Mouse (Mus musculus): Measurements from ENCODE around the gene Acvr1b. TPM values are rescaled to one million over a fixed set of nuclear protein-coding genes. Genes with fewer than 3 reads are reported as not detected.

Gene Acvr1b
- polyA plus RNA-seq, 1 experiment from 2014 or later, result 14.3 TPM

DNA sequence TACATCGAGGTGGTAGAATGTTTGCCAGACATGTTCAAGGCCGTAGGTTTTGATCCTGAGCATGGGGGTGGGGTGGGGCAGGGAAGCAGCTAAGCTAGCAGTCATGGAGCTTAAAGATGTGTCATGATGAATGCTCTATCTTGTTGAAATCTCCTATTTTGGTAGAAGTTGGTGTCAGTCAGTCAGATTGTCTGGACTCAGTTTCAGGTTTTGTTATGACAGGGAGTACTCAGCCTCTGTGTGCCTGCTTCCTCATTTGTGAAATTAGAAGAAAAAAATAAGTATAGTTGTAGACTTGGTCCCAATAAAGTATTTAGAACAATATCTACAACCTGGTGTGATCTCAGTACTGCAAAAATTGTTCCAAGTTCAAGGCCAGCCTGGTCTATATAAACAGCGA is 35.2 kb upstream of the Acvr1b start:
- Histone ChIP-seq H3K4me1 (peaks cover 28% of the 10 kb centered on the region), H3K9ac (no peak overlapping the region), H3K27ac (no peak overlapping the region), H3K4me2 (no peak overlapping the region), H3K27me3 (peaks cover 7% of the 10 kb centered on the region; the same call in 1 of the 2 replicates), H3K4me3 (no peak overlapping the region), H3K9me3 (replicated peaks) (no peaks in the 10 kb centered on the region), H3K36me3 (ENCODE audit: poor library complexity, severe bottlenecking) (no peaks in the 10 kb centered on the region)
- WGBS, result 84% methylated on average over 3 of the region's 3 CpGs
- ATAC-seq, result no peak

DNA sequence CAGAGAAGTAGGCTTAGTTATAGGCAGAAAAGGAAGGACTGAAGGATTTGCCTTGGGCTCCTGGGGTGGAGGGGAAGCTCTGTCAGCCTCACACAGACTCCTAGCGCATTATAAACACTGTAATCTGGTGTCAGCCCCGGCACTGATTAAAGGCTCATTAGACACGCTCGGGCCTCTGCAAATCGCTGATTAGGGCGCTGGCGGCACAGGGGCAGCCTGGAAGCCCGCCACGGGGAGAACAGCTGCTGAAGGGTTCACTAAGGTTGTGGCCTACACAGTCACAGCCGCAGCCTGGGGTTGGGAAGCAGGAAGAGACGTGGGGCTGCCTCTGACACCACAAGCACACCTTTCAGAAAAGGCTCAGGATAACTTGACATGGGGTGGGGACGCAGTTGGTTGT is 34.0 kb upstream of the Acvr1b start:
- peak; percentile 31; the same call in 1 of the 2 replicates for ATAC-seq
- Histone ChIP-seq H3K27ac (peak overlapping the region; percentile 52), H3K4me1 (peaks cover 31% of the 10 kb centered on the region), H3K36me3 (ENCODE audit: poor library complexity, severe bottlenecking) (no peaks in the 10 kb centered on the region), H3K27me3 (peaks cover 7% of the 10 kb centered on the region; the same call in 1 of the 2 replicates), H3K9ac (no peak overlapping the region; the same call in 1 of the 2 replicates), H3K4me2 (no peak overlapping the region), H3K9me3 (replicated peaks) (no peaks in the 10 kb centered on the region), H3K4me3 (no peak overlapping the region)
- 8% methylated on average over 12 of the region's 12 CpGs for WGBS

DNA sequence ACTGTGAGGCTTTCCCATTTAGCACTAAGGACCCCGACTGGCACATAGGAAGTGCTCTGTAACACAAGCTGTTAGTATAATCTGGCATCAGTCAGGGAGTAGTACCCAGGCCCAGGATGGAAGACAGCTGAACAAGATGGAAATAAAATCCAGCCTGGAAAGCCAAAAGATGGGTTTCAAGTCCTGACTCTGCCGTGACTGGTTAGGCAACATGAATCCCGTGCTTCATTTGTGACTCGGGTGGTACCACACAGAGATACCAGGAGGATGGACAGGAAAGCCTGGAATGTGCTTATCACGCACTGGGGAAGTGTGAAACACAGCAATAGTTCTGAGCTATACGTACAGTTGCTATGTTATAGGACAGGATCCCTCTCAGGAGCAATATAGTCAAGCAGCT is 33.3 kb upstream of the Acvr1b start:
- H3K4me1 ChIP-seq, result peaks cover 33% of the 10 kb centered on the region
- WGBS, result 58% methylated on average over 6 of the region's 6 CpGs
- 0 out of 2 replicates have a peak overlapping the region, but pooled peaks have one; percentile 52 for H3K27ac ChIP-seq
- H3K27me3 ChIP-seq, result peaks cover 7% of the 10 kb centered on the region; the same call in 1 of the 2 replicates
- H3K4me2 ChIP-seq, result no peak overlapping the region
- no peak overlapping the region for H3K9ac ChIP-seq
- H3K4me3 ChIP-seq, result no peak overlapping the region
- H3K36me3 ChIP-seq (ENCODE audit: poor library complexity, severe bottlenecking), result no peaks in the 10 kb centered on the region
- H3K9me3 ChIP-seq (replicated peaks), result no peaks in the 10 kb centered on the region
- ATAC-seq, result no peak

DNA sequence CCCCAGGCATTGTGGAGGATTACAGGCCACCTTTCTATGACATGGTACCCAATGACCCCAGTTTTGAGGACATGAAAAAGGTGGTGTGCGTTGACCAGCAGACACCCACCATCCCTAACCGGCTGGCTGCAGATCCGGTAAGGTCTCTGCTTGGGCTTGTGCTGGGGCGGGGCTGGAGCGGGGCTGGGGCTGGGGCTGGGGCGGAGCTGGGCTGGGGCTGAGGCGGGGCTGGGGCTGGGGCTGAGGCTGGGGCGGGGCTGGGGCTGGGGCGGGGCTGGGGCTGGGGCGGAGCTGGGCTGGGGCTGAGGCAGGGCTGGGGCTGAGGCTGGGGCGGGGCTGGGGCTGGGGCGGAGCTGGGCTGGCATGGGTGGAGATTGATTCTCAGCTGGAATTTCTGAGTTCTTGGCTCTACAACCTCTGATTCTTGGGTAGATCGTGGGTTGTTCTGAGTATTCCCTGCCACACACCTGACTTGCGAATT is 32.8 kb upstream of the Acvr1b start:
- no peak overlapping the region for H3K4me2 ChIP-seq
- no peaks in the 10 kb centered on the region for H3K36me3 ChIP-seq (ENCODE audit: poor library complexity, severe bottlenecking)
- ATAC-seq, result peak; percentile 54
- H3K4me1 ChIP-seq, result peaks cover 38% of the 10 kb centered on the region
- H3K9ac ChIP-seq, result no peak overlapping the region
- H3K4me3 ChIP-seq, result no peak overlapping the region
- no peak overlapping the region for H3K27ac ChIP-seq
- WGBS, result 4% methylated on average over 9 of the region's 14 CpGs
- H3K9me3 ChIP-seq (replicated peaks), result no peaks in the 10 kb centered on the region
- peaks cover 9% of the 10 kb centered on the region; the same call in 1 of the 2 replicates for H3K27me3 ChIP-seq

- Histone ChIP-seq H3K4me3 (no peak overlapping the region), H3K27ac (no peak overlapping the region), H3K9me3 (replicated peaks) (no peaks in the 10 kb centered on the region), H3K27me3 (peaks cover 10% of the 10 kb centered on the region; the same call in 1 of the 2 replicates), H3K9ac (no peak overlapping the region), H3K4me1 (peaks cover 39% of the 10 kb centered on the region), H3K4me2 (no peak overlapping the region), H3K36me3 (ENCODE audit: poor library complexity, severe bottlenecking) (no peaks in the 10 kb centered on the region)
- no peak for ATAC-seq
- 60% methylated on average over 8 of the region's 8 CpGs for WGBS
These were observed 31.2 kb upstream of the Acvr1b start for GRCm38 (mm10) chr15:101142672-101143071.

DNA sequence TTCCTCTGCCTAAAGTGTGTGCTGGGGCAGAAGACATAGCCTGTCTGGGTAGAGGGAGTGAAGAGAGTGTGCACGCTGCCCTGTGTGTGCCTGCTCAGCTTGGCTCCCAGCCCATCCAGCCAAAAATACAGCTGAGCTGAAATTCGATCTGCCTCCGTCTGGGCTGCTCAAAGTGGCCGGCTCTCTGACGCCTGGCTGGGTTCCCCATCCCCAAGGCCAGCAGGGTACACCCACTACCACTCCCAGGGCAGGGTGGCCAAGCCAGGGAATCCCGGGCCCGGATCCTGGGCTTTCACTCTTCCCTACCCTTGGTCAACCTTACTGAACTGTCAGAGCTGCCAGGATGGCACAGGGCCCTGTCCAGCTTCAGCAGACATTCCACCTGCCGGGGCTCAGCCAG is 30.4 kb upstream of the Acvr1b start:
- no peaks in the 10 kb centered on the region for H3K9me3 ChIP-seq (replicated peaks)
- H3K27me3 ChIP-seq, result peaks cover 10% of the 10 kb centered on the region; the same call in 1 of the 2 replicates
- H3K36me3 ChIP-seq (ENCODE audit: poor library complexity, severe bottlenecking), result no peaks in the 10 kb centered on the region
- no peak for ATAC-seq
- 22% methylated on average over 8 of the region's 8 CpGs for WGBS
- 0 out of 2 replicates have a peak overlapping the region, but pooled peaks have one; percentile 30 for H3K9ac ChIP-seq
- H3K4me1 ChIP-seq, result peaks cover 39% of the 10 kb centered on the region
- H3K27ac ChIP-seq, result 0 out of 2 replicates have a peak overlapping the region, but pooled peaks have one; percentile 1
- H3K4me3 ChIP-seq, result no peak overlapping the region
- H3K4me2 ChIP-seq, result no peak overlapping the region

DNA sequence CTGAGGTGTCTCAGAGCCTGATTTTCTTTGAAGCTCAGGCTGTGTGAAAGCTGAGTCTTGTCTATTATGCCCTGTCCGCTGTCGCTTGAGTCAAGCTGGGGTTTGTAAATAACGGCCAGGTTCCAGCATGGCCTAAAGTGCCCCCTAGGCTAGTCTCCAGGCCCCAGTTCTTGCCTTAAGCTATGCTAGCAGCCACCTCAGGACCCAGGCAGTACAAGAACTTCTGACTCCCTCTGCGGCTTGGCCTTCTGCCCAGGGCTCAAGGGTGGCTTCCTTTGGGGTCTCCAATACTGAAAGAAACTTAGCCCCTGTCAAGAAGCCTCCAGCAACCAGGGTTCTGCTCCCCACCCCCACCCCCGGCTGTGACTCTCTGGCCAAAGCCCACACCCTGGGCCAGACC is 29.7 kb upstream of the Acvr1b start:
- H3K4me1 ChIP-seq, result peaks cover 37% of the 10 kb centered on the region
- H3K9ac ChIP-seq, result no peak overlapping the region
- H3K9me3 ChIP-seq (replicated peaks), result no peaks in the 10 kb centered on the region
- no peak overlapping the region for H3K27ac ChIP-seq
- ATAC-seq, result no peak
- WGBS, result 84% methylated on average over 5 of the region's 5 CpGs
- H3K4me2 ChIP-seq, result no peak overlapping the region
- H3K4me3 ChIP-seq, result no peak overlapping the region
- H3K36me3 ChIP-seq (ENCODE audit: poor library complexity, severe bottlenecking), result no peaks in the 10 kb centered on the region
- H3K27me3 ChIP-seq, result peaks cover 8% of the 10 kb centered on the region; the same call in 1 of the 2 replicates

DNA sequence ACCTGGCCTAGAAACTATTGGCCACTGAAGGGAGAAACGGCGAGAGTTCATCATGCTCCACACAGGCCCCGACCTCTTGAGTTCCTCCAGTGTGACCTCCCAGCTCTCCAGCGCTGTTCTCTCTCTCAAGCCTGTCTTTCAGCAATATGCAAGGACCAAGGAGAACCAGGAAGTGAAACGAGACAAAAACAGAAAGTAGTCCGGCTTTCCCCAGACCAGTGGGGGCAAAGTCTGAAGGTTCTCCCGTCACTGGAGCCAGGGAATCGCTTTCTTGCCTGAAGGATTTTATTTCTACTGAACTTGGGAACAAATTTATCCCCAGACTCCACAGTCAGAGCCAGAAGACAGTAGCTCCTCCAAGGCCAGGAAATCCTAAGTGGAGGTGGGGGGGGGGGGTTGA is 29.1 kb upstream of the Acvr1b start:
- 88% methylated on average over 8 of the region's 8 CpGs for WGBS
- Histone ChIP-seq H3K9ac (no peak overlapping the region), H3K36me3 (ENCODE audit: poor library complexity, severe bottlenecking) (no peaks in the 10 kb centered on the region), H3K4me1 (peaks cover 31% of the 10 kb centered on the region), H3K4me3 (no peak overlapping the region), H3K4me2 (no peak overlapping the region), H3K9me3 (replicated peaks) (no peaks in the 10 kb centered on the region), H3K27me3 (0 out of 2 replicates have a peak, but pooled peaks cover 6% of the 10 kb centered on the region), H3K27ac (no peak overlapping the region)
- ATAC-seq, result no peak

- no peaks in the 10 kb centered on the region for H3K36me3 ChIP-seq (ENCODE audit: poor library complexity, severe bottlenecking)
- 10% methylated on average over 19 of the region's 19 CpGs for WGBS
- H3K27me3 ChIP-seq, result 0 out of 2 replicates have a peak, but pooled peaks cover 2% of the 10 kb centered on the region
- no peak overlapping the region for H3K27ac ChIP-seq
- ATAC-seq, result peak; percentile 97
- H3K4me1 ChIP-seq, result peaks cover 23% of the 10 kb centered on the region
- H3K4me2 ChIP-seq, result peak overlapping the region; percentile 51
- peak overlapping the region; percentile 41; the same call in 1 of the 2 replicates for H3K9ac ChIP-seq
- peak overlapping the region; percentile 15; the same call in 1 of the 2 replicates for H3K4me3 ChIP-seq
- no peaks in the 10 kb centered on the region for H3K9me3 ChIP-seq (replicated peaks)
These were observed 28.3 kb upstream of the Acvr1b start for GRCm38 (mm10) chr15:101145424-101146099.

DNA sequence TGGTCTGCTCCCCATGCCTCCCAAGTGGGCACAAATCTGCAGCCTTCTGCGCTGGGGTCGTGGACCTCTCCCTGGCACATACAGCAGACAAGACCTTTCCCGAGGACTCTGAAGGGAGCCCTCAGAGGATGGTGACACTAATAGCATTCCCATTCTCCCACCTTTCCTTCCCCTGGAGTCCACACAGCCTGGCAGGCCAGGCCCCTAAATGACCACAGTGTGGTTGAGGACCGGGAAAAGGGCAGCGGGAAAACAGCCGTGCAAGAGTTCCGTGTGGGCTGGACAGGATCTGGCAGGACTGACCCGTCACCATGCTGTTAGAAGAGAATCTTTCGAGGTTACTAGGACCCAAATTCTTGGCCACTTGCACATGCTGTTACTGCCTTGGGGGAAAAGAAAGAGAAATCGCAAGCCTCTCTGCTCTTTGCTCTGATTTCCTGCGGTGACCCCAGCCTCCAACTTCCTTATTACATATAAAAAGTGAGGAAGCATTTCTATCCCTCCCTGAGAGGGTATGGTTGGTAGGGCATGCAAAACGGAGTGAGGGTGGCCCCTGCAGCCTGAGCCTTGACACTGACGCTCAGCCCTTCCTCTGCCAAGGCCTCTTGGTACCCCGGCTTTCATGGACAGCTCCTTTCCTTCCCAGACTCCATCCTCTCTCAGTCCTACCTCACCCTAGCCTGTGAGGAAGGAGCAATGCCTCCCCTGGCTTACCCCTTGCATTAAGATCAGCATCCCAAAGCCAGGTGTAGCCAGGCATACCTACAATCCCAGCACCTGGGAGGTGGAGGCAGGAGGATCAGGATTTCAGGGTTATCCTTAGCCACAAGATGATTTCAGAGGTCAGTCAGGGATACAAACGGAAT is 27.5 kb upstream of the Acvr1b start:
- 0 out of 2 replicates have a peak, but pooled peaks cover 2% of the 10 kb centered on the region for H3K27me3 ChIP-seq
- H3K9ac ChIP-seq, result 0 out of 2 replicates have a peak overlapping the region, but pooled peaks have one; percentile 41
- no peak for ATAC-seq
- no peaks in the 10 kb centered on the region for H3K9me3 ChIP-seq (replicated peaks)
- no peak overlapping the region for H3K4me3 ChIP-seq
- H3K4me1 ChIP-seq, result peaks cover 19% of the 10 kb centered on the region
- H3K27ac ChIP-seq, result no peak overlapping the region
- H3K4me2 ChIP-seq, result peak overlapping the region; percentile 51
- WGBS, result 64% methylated on average over 15 of the region's 15 CpGs
- H3K36me3 ChIP-seq (ENCODE audit: poor library complexity, severe bottlenecking), result no peaks in the 10 kb centered on the region

DNA sequence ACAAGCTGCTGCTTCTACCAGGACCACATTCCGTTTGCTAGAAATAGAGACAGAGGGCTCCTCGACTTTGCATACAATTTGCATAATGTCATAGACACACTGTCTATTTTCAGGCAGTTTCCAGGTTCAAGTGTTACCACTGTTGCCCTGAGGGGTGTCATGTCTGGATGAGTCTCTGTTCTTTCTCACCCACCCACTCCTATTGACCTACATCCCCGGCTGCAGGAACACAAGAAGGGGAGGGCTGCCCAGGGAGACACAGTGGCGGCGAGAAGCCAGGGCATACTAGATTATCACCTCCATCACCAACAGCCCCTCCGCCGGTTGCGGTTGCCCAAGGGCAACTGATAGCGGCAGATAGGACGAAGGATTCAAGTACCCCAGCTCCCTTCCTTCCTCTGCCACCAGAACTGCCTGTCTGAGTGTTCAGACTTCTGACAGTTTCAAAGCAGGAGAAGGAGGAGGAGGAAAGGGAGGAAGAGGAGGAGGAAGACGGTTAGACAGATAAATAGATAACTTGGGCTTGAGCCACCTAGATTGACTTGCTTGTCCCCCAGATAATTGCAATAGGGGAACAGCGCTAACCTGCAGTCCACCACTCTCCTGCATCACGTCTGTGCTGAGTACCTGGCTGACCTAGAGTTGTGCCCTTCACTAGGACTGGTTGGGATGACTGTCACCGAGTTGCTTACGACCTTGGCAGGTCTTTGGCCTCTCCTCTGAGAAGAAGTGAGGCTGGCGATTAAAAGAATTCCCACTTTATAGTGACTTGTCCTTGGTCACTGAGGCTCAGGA is 26.6 kb upstream of the Acvr1b start:
- Histone ChIP-seq H3K4me2 (no peak overlapping the region), H3K27ac (no peak overlapping the region), H3K9ac (no peak overlapping the region), H3K27me3 (0 out of 2 replicates have a peak, but pooled peaks cover 2% of the 10 kb centered on the region), H3K4me1 (peaks cover 19% of the 10 kb centered on the region), H3K9me3 (replicated peaks) (no peaks in the 10 kb centered on the region), H3K36me3 (ENCODE audit: poor library complexity, severe bottlenecking) (no peaks in the 10 kb centered on the region), H3K4me3 (no peak overlapping the region)
- 81% methylated on average over 16 of the region's 16 CpGs for WGBS
- ATAC-seq, result no peak
